Mouse (Mus musculus) testis, adult 2 months (tissue): ENCODE measurements around the gene Fam110a.

Experiments used
- CTCF ChIP-seq: fragments of 200-500 bp; IDR thresholded peaks from 2 replicates; pipeline ENCODE4 v1.5.1; 2012; ENCODE audit warnings: low read depth, mild to moderate bottlenecking, inconsistent platforms, low read length, moderate library complexity; ENCODE audit not compliant: control insufficient read depth, insufficient read depth, insufficient replicate concordance
- POLR2A ChIP-seq: fragments of 200-500 bp; IDR thresholded peaks from 2 replicates; pipeline ENCODE4 v1.6.1; 2012; ENCODE audit warnings: low read depth, mild to moderate bottlenecking, inconsistent platforms, low read length, moderate library complexity; ENCODE audit not compliant: control insufficient read depth

GRCm38 (mm10) chr2:152010661-152011060 lies 30.6 kb upstream of the Fam110a start:
- TF ChIP-seq POLR2A (no peak), CTCF (no peak)
